31 mouse cellular contexts compared by ENCODE assay signal in the genomic region with DNA sequence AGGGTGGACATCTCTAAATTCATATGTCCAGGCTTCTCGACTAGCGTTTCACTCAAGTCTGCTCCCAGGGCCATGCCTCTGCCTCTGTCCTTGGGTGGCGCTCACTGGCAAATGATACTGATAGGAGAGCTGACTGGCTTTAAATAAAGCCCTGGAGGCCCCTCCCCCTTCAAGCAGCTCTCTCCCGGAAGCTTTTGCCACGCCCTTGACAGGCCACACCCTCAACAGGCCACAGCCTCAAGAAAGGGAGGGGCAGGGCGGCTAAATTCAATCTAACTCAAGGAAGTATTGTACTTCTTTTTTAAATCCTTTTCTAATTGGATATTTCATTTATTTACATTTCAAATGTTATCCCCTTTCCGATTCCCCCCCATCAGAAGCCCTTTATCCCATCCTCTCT. TPM values are rescaled to one million over a fixed set of nuclear protein-coding genes. Genes with fewer than 3 reads are reported as not detected.
DNase-seq lines count a peak whose midpoint lies in the region; ATAC-seq and TF ChIP-seq lines count a peak whose summit lies in the region.
"Had no signal": no experiment of that assay in that cellular context is flagged by ENCODE, and none has a peak within 500 bp of the region (broad histone marks: within the 10 kb centered on the region; RNA-seq: fewer than 3 reads in every experiment).

No protein-coding gene starts in this region.

- DNase-seq in stomach, postnatal 0 days (ENCODE audit: low spot score): no peak
- peak; percentile 8 for DNase-seq in ES-E14 (ENCODE audit: low read depth, low spot score)
- DNase-seq in ZHBTc4 (ENCODE audit: low read depth, low spot score): peak; percentile 67
- no peak for DNase-seq in kidney, adult 8-10 months
- DNase-seq in frontal cortex, postnatal 14 days (ENCODE audit: low spot score in 2 of 2): no peak
- DNase-seq in gastrocnemius, postnatal 25 days: no peak
- DNase-seq: adrenal gland, adult 2 months; adrenal gland, postnatal 14 days; cerebellum, adult 11-12 months; cerebellum, adult 8-10 months; cerebellum, postnatal 10 days; cerebellum, postnatal 36 days; embryo, embryonic 11 days; gastrocnemius, adult 2 months; gastrocnemius, postnatal 14 days; heart, adult 18-20 months; heart, postnatal 14 days; kidney, adult 11 months had no signal

- ATAC-seq in stomach, embryonic 14.5 days (ENCODE audit: insufficient number of reproducible peaks, insufficient read depth, low FRiP score, low read depth): 0 out of 2 replicates have a peak, but pooled peaks have one; percentile 53
- ATAC-seq in stomach, postnatal 0 days (ENCODE audit: low FRiP score, low TSS enrichment): no peak
- ATAC-seq: CD4-positive, CD25-positive, alpha-beta regulatory T cell, adult 4 months; forebrain, embryonic 16.5 days; intestine, embryonic 15.5 days had no signal

- no peak overlapping the region for H3K4me2 ChIP-seq in stomach, embryonic 14.5 days (replicated peaks; ENCODE audit: low read depth, low read length)
- no peak overlapping the region for H3K4me2 ChIP-seq in stomach, postnatal 0 days (replicated peaks; ENCODE audit: low read depth)
- H3K4me2 ChIP-seq: embryonic facial prominence, embryonic 13.5 days; forebrain, embryonic 12.5 days; heart, embryonic 13.5 days; hindbrain, embryonic 12.5 days; hindbrain, embryonic 15.5 days; intestine, embryonic 15.5 days had no signal

- no peak overlapping the region for H3K27ac ChIP-seq in stomach, embryonic 14.5 days (ENCODE audit: low read length)
- H3K27ac ChIP-seq in stomach, postnatal 0 days (replicated peaks): no peak overlapping the region
- no peak overlapping the region for H3K27ac ChIP-seq in ES-E14 (ENCODE audit: insufficient read depth, low read depth, low read length, poor library complexity, severe bottlenecking)
- H3K27ac ChIP-seq: embryonic facial prominence, embryonic 10.5 days; embryonic facial prominence, embryonic 13.5 days; forebrain, embryonic 12.5 days; gastrocnemius, adult 2 months; heart, embryonic 13.5 days; hindbrain, embryonic 12.5 days; hindbrain, embryonic 15.5 days; intestine, embryonic 15.5 days had no signal

- 68% methylated on average over 7 of the region's 7 CpGs for WGBS in stomach, embryonic 14.5 days
- 69% methylated on average over 7 of the region's 7 CpGs for WGBS in stomach, postnatal 0 days

- H3K4me1 ChIP-seq in stomach, embryonic 14.5 days (ENCODE audit: control insufficient read depth, insufficient read depth, low read length): no peaks in the 10 kb centered on the region
- no peaks in the 10 kb centered on the region for H3K4me1 ChIP-seq in stomach, postnatal 0 days (replicated peaks; ENCODE audit: control insufficient read depth, insufficient read depth)
- 0 out of 4 replicates have a peak, but pooled peaks cover 0 to 2% of the 10 kb centered on the region in 2 experiments for H3K4me1 ChIP-seq in ES-E14 (ENCODE audit: control insufficient read depth in 2 of 2, insufficient read depth in 2 of 2, low read length in 2 of 2, poor library complexity in 1 of 2)
- H3K4me1 ChIP-seq: embryonic facial prominence, embryonic 10.5 days; embryonic facial prominence, embryonic 13.5 days; forebrain, embryonic 12.5 days; heart, embryonic 13.5 days; hindbrain, embryonic 12.5 days; hindbrain, embryonic 15.5 days; intestine, embryonic 15.5 days had no signal

- in situ Hi-C loops in ES-E14 (cut with MboI; ENCODE audit: low sequenced_read_pairs in 2 of 2, unreplicated experiment in 2 of 2): no loop called here

- H3K4me3 ChIP-seq in stomach, embryonic 14.5 days (ENCODE audit: low read depth, low read length): no peak overlapping the region
- H3K4me3 ChIP-seq in stomach, postnatal 0 days (ENCODE audit: low read depth, low read length): no peak overlapping the region
- H3K4me3 ChIP-seq in ES-E14 (ENCODE audit: insufficient read depth in 1 of 2, low read depth in 1 of 2, low read length in 2 of 2, poor library complexity in 1 of 2, severe bottlenecking in 1 of 2): no peak overlapping the region
- H3K4me3 ChIP-seq: embryonic facial prominence, embryonic 10.5 days; embryonic facial prominence, embryonic 13.5 days; erythroblast, embryonic 14.5 days; forebrain, embryonic 12.5 days; gastrocnemius, adult 2 months; heart, embryonic 13.5 days; hindbrain, embryonic 12.5 days; hindbrain, embryonic 15.5 days; intestine, embryonic 15.5 days had no signal

- H3K9ac ChIP-seq in stomach, embryonic 14.5 days (replicated peaks; ENCODE audit: low read depth, low read length): no peak overlapping the region
- H3K9ac ChIP-seq in stomach, postnatal 0 days (ENCODE audit: low read length): no peak overlapping the region
- no peak overlapping the region for H3K9ac ChIP-seq in ES-E14 (ENCODE audit: insufficient read depth, low read depth, low read length, poor library complexity, severe bottlenecking)
- H3K9ac ChIP-seq: embryonic facial prominence, embryonic 13.5 days; forebrain, embryonic 12.5 days; heart, embryonic 13.5 days; hindbrain, embryonic 12.5 days; hindbrain, embryonic 15.5 days; intestine, embryonic 15.5 days had no signal

- TF ChIP-seq CTCF in stomach, postnatal 0 days (IDR thresholded peaks at IDR 0.05; ENCODE audit: low read depth): no peak

- TF ChIP-seq EP300 in stomach, postnatal 0 days (optimal IDR thresholded peaks at IDR 0.05): no peak

- H3K27me3 ChIP-seq in stomach, embryonic 14.5 days (ENCODE audit: control insufficient read depth, insufficient read depth, low read length): no peaks in the 10 kb centered on the region
- no peaks in the 10 kb centered on the region for H3K27me3 ChIP-seq in stomach, postnatal 0 days (ENCODE audit: control insufficient read depth, insufficient read depth, low read length)
- H3K27me3 ChIP-seq: embryonic facial prominence, embryonic 13.5 days; forebrain, embryonic 12.5 days; heart, embryonic 13.5 days; hindbrain, embryonic 12.5 days; hindbrain, embryonic 15.5 days; intestine, embryonic 15.5 days had no signal

- no peaks in the 10 kb centered on the region for H3K9me3 ChIP-seq in stomach, embryonic 14.5 days (ENCODE audit: control insufficient read depth, low read depth, low read length)
- no peaks in the 10 kb centered on the region for H3K9me3 ChIP-seq in stomach, postnatal 0 days (ENCODE audit: control insufficient read depth, low read length)
- H3K9me3 ChIP-seq in ES-E14 (ENCODE audit: control insufficient read depth, insufficient read depth, low read depth, low read length): no peaks in the 10 kb centered on the region
- H3K9me3 ChIP-seq: embryonic facial prominence, embryonic 10.5 days; embryonic facial prominence, embryonic 13.5 days; forebrain, embryonic 12.5 days; heart, embryonic 13.5 days; hindbrain, embryonic 12.5 days; hindbrain, embryonic 15.5 days; intestine, embryonic 15.5 days had no signal

- H3K36me3 ChIP-seq in stomach, embryonic 14.5 days (ENCODE audit: control insufficient read depth, insufficient read depth, low read length): no peaks in the 10 kb centered on the region
- H3K36me3 ChIP-seq in stomach, postnatal 0 days (ENCODE audit: control insufficient read depth, insufficient read depth, low read length): no peaks in the 10 kb centered on the region
- no peaks in the 10 kb centered on the region for H3K36me3 ChIP-seq in ES-E14 (ENCODE audit: control insufficient read depth, insufficient read depth, low read length, poor library complexity, severe bottlenecking)
- H3K36me3 ChIP-seq: embryonic facial prominence, embryonic 10.5 days; embryonic facial prominence, embryonic 13.5 days; forebrain, embryonic 12.5 days; heart, embryonic 13.5 days; hindbrain, embryonic 12.5 days; hindbrain, embryonic 15.5 days; intestine, embryonic 15.5 days had no signal

TF ChIP-seq in ES-E14, 5 proteins besides CTCF, POLR2A, EP300 and RAD21:
- TF ChIP-seq ZNF384 (IDR thresholded peaks at IDR 0.05; ENCODE audit: low read depth, low read length): no peak
- TF ChIP-seq CHD2 (IDR thresholded peaks at IDR 0.05; ENCODE audit: low read depth, low read length): no peak
- no peak for TF ChIP-seq MAFK (IDR thresholded peaks at IDR 0.05; ENCODE audit: insufficient read depth, low read depth, low read length)
- TF ChIP-seq HCFC1 (IDR thresholded peaks at IDR 0.05; ENCODE audit: borderline replicate concordance, insufficient read depth, low read length): no peak
- TF ChIP-seq ZC3H11A (IDR thresholded peaks at IDR 0.05; ENCODE audit: borderline replicate concordance, low read depth, low read length): no peak

RNA-seq across cellular contexts. Expression of a gene that starts 59.3 kb away (rescaled TPM):
- 4.5 and 5.1 TPM in 2 replicates for polyA plus RNA-seq in stomach, embryonic 14.5 days (2014; fragmentation: Nextera tagmentation; extraction: Ambion mirVana)
- 0.25 and 0.28 TPM in 2 replicates for polyA plus RNA-seq in stomach, postnatal 0 days (2015; fragmentation: Nextera tagmentation; extraction: Ambion mirVana)
- 1.4 and 2.0 TPM in 2 replicates for total RNA-seq in ES-E14 (2012; rRNA removed)
- total RNA-seq in gastrocnemius, postnatal 25 days (2021): under 1 TPM in 1 of 2 experiments, not detected in 1; 0.03 TPM
- total RNA-seq: hematopoietic stem cell, adult 5-6 weeks had no signal
- polyA plus RNA-seq: C2C12; erythroblast, embryonic 14.5 days had no signal

Comparison
In these comparisons a context has a peak if more than half of its experiments do, and no peak if none do; other contexts are left out.
1. DNase-seq: peak in ES-E14 (single experiment) and ZHBTc4 (single experiment); none in stomach, postnatal 0 days (single experiment), kidney, adult 8-10 months (0 of 2), frontal cortex, postnatal 14 days (0 of 2) and gastrocnemius, postnatal 25 days (single experiment).